Comparison of ENCODE assay signal across 14 mouse cellular contexts in genomic region chr2:91164991-91165390, GRCm38 (mm10). TPM values are rescaled to one million over a fixed set of nuclear protein-coding genes. Genes with fewer than 3 reads are reported as not detected.
"Had no signal": no experiment of that assay in that cellular context is flagged by ENCODE, and none has a peak within 500 bp of the region (broad histone marks: within the 10 kb centered on the region; RNA-seq: fewer than 3 reads in every experiment).

No protein-coding gene starts in this region.

- H3K27ac ChIP-seq: layer of hippocampus, adult 2 months; limb, embryonic 13.5 days; midbrain, embryonic 10.5 days; neural tube, embryonic 13.5 days; stomach, embryonic 15.5 days had no signal

- H3K9me3 ChIP-seq: limb, embryonic 13.5 days; midbrain, embryonic 10.5 days; neural tube, embryonic 13.5 days; stomach, embryonic 15.5 days had no signal

- H3K27me3 ChIP-seq: limb, embryonic 13.5 days; neural tube, embryonic 13.5 days; stomach, embryonic 15.5 days had no signal

- DNase-seq: kidney, adult 18-20 months; kidney, postnatal 10 days; kidney, postnatal 4 days; left cerebral cortex, postnatal 4 days; lung, adult 18-20 months; midbrain, embryonic 14.5 days; retina, postnatal 1 day; thymus, postnatal 4 days had no signal

- H3K4me1 ChIP-seq: limb, embryonic 13.5 days; midbrain, embryonic 10.5 days; neural tube, embryonic 13.5 days; stomach, embryonic 15.5 days had no signal

- H3K9ac ChIP-seq: limb, embryonic 13.5 days; neural tube, embryonic 13.5 days; stomach, embryonic 15.5 days had no signal

- H3K4me3 ChIP-seq: layer of hippocampus, adult 2 months; limb, embryonic 13.5 days; midbrain, embryonic 10.5 days; neural tube, embryonic 13.5 days; stomach, embryonic 15.5 days had no signal

- H3K4me2 ChIP-seq: limb, embryonic 13.5 days; neural tube, embryonic 13.5 days; stomach, embryonic 15.5 days had no signal

RNA-seq across cellular contexts. Expression of gene Mybpc3, which starts 47.0 kb away (rescaled TPM):
- total RNA-seq: left cerebral cortex, postnatal 4 days had no signal
- polyA plus RNA-seq: kidney, embryonic 14.5 days; limb, embryonic 13.5 days; midbrain, embryonic 14.5 days had no signal
